In the genomic region with DNA sequence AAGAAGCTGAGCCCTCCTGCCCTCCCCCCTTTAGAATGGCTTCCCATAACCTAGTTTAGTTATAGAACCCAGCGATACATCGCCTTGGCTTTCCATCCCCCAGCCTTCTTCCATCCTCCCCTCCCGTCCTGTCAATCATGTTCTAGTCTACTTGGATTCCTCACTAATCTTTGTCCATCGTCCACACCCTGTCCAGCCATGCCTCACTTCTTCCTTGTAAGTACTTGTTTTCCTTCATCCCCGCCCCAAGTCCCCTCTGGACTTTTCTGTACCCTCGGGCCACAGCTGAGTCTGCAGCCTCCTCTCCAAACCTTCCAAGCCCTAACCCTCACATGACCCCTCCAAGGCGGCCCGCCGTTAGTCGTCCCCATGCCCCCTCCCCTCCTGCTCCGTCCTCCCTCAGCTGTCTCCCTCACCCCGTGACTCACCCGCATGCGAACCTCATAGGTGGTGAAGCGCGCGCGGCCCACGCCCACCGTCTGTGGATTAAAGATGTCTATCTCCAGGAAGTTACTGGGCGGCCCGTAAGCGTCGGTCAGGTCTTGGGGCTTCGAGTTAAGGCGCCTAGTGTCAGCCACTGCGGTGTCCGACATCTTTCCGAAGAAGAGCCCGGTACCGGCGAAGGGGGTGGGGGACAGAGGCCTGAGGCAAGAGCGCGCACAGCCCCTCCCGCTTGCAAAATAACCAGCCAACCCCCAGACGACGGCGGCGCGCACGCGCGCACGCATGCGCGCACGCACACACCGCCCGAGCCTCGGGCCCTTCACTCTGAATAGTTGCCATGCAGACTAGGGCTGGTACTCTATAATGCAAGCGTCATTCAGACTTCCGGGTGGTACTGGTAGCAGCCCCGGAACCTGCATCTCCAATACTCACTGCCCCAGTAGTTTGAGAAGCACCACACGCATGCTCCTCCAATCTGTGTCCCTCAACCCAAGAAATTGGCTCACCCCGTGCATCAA, we compare ENCODE assay signal across 8 mouse cellular contexts. TPM values are rescaled to one million over a fixed set of nuclear protein-coding genes. Genes with fewer than 3 reads are reported as not detected.
DNase-seq lines count a peak whose midpoint lies in the region; ATAC-seq and TF ChIP-seq lines count a peak whose summit lies in the region.

A gene (minus strand): TSS at position 730 of the 962 bp plus-strand sequence.

- TF ChIP-seq POLR2A in CH12.LX (IDR thresholded peaks at IDR 0.05; ENCODE audit: low read depth, low read length): peak; percentile 70

- 27% methylated on average over 55 of the region's 55 CpGs for WGBS in forebrain, embryonic 11.5 days
- 9% methylated on average over 55 of the region's 55 CpGs for WGBS in heart, embryonic 16.5 days
- 19% methylated on average over 55 of the region's 55 CpGs for WGBS in liver, embryonic 15.5 days (ENCODE audit: insufficient replicate concordance)
- 15% methylated on average over 55 of the region's 55 CpGs for WGBS in neural tube, embryonic 12.5 days

- no peak for TF ChIP-seq RAD21 in CH12.LX (IDR thresholded peaks at IDR 0.05; ENCODE audit: low read depth, low read length)

- peak; percentile 98 for ATAC-seq in forebrain, embryonic 11.5 days (replicated peaks; ENCODE audit: low FRiP score)
- ATAC-seq in heart, embryonic 16.5 days (replicated peaks; ENCODE audit: extremely low read depth, insufficient read depth, low FRiP score): peak; percentile 96
- peak; percentile 96 for ATAC-seq in liver, embryonic 15.5 days (ENCODE audit: insufficient read depth)
- ATAC-seq in neural tube, embryonic 12.5 days (ENCODE audit: low FRiP score, low read depth): peak; percentile 97

- peaks cover 0 to 3% of the 10 kb centered on the region in 2 experiments; a peak in 2 of 4 replicates for H3K4me1 ChIP-seq in CH12.LX (ENCODE audit: control insufficient read depth in 1 of 2, insufficient read depth in 2 of 2)
- H3K4me1 ChIP-seq in forebrain, embryonic 11.5 days (replicated peaks; ENCODE audit: control insufficient read depth, insufficient read depth, low read length): no peaks in the 10 kb centered on the region
- H3K4me1 ChIP-seq in heart, embryonic 16.5 days (ENCODE audit: control insufficient read depth, insufficient read depth, low read length): no peaks in the 10 kb centered on the region; the same call in 1 of the 2 replicates
- no peaks in the 10 kb centered on the region; the same call in 1 of the 2 replicates for H3K4me1 ChIP-seq in liver, embryonic 15.5 days (replicated peaks)
- no peaks in the 10 kb centered on the region for H3K4me1 ChIP-seq in neural tube, embryonic 12.5 days

- DNase-seq in CH12.LX (ENCODE audit: extremely low read depth): peak; percentile 90
- DNase-seq in c-Kit-positive CD71-positive TER-119-negative erythroid progenitor cells, embryonic 14.5 days (ENCODE audit: low read depth): peak; percentile 70
- peak; percentile 90 for DNase-seq in forebrain, embryonic 11.5 days (ENCODE audit: low spot score)
- peak; percentile 83 to 91 for DNase-seq in kidney, postnatal 36 days
- peak; percentile 93 for DNase-seq in telencephalon, adult 2 months (ENCODE audit: low read depth, low spot score)

- dilution Hi-C loops in CH12.LX (cut with MboI; ENCODE audit: extremely low pct_ligation_motif_present, extremely low pct_unique_long_range_greater_than_20kb, low sequenced_read_pairs): no loop called here

- peaks cover 12% of the 10 kb centered on the region; the same call in 1 of the 2 replicates for H3K79me2 ChIP-seq in CH12.LX (replicated peaks; ENCODE audit: control insufficient read depth, extremely low read depth, insufficient read depth, poor library complexity, severe bottlenecking)

- H3K4me2 ChIP-seq in CH12.LX (ENCODE audit: insufficient read depth, low read depth, poor library complexity, severe bottlenecking): peak within 1 kb of the TSS; percentile 89
- H3K4me2 ChIP-seq in forebrain, embryonic 11.5 days (ENCODE audit: low read depth, low read length, severe bottlenecking): peak within 1 kb of the TSS; percentile 54
- H3K4me2 ChIP-seq in heart, embryonic 16.5 days (ENCODE audit: low read depth, low read length): peak within 1 kb of the TSS; percentile 67
- peak within 1 kb of the TSS; percentile 72 for H3K4me2 ChIP-seq in liver, embryonic 15.5 days
- peak within 1 kb of the TSS; percentile 62 for H3K4me2 ChIP-seq in neural tube, embryonic 12.5 days (replicated peaks)

- no peaks in the 10 kb centered on the region for H3K9me3 ChIP-seq in CH12.LX (replicated peaks; ENCODE audit: low read length)
- H3K9me3 ChIP-seq in forebrain, embryonic 11.5 days (ENCODE audit: control insufficient read depth, low read length): no peaks in the 10 kb centered on the region
- no peaks in the 10 kb centered on the region for H3K9me3 ChIP-seq in heart, embryonic 16.5 days (replicated peaks; ENCODE audit: control insufficient read depth, low read length)
- no peaks in the 10 kb centered on the region for H3K9me3 ChIP-seq in liver, embryonic 15.5 days (replicated peaks)
- no peaks in the 10 kb centered on the region for H3K9me3 ChIP-seq in neural tube, embryonic 12.5 days

- peak within 1 kb of the TSS; percentile 72 for H3K9ac ChIP-seq in CH12.LX (ENCODE audit: insufficient read depth, low read depth)
- peak within 1 kb of the TSS; percentile 65 for H3K9ac ChIP-seq in forebrain, embryonic 11.5 days (ENCODE audit: low read length)
- peak within 1 kb of the TSS; percentile 76 for H3K9ac ChIP-seq in heart, embryonic 16.5 days (ENCODE audit: low read length)
- H3K9ac ChIP-seq in liver, embryonic 15.5 days: peak within 1 kb of the TSS; percentile 54
- peak within 1 kb of the TSS; percentile 58 for H3K9ac ChIP-seq in neural tube, embryonic 12.5 days

- H3K4me3 ChIP-seq in CH12.LX (replicated peaks in 1 of 3; ENCODE audit: low read depth in 2 of 3, low read length in 2 of 3, poor library complexity in 1 of 3): peak within 1 kb of the TSS; percentile 63 to 75 (median 66)
- H3K4me3 ChIP-seq in forebrain, embryonic 11.5 days (ENCODE audit: low read depth, low read length): peak within 1 kb of the TSS; percentile 50
- H3K4me3 ChIP-seq in heart, embryonic 16.5 days (ENCODE audit: low read length): peak within 1 kb of the TSS; percentile 70
- H3K4me3 ChIP-seq in liver, embryonic 15.5 days (replicated peaks): peak within 1 kb of the TSS; percentile 68
- peak within 1 kb of the TSS; percentile 53 for H3K4me3 ChIP-seq in neural tube, embryonic 12.5 days

- TF ChIP-seq EP300 in CH12.LX (IDR thresholded peaks at IDR 0.05; ENCODE audit: low read length): no peak

- peak within 1 kb of the TSS; percentile 12 for H3K27ac ChIP-seq in CH12.LX (ENCODE audit: insufficient read depth, low read depth)
- 0 out of 2 replicates have a peak within 1 kb of the TSS, but pooled peaks have one; percentile 18 for H3K27ac ChIP-seq in forebrain, embryonic 11.5 days (ENCODE audit: low read depth, low read length)
- H3K27ac ChIP-seq in heart, embryonic 16.5 days (ENCODE audit: low read length): peak within 1 kb of the TSS; percentile 82
- H3K27ac ChIP-seq in liver, embryonic 15.5 days (replicated peaks): peak within 1 kb of the TSS; percentile 64
- no peak within 1 kb of the TSS for H3K27ac ChIP-seq in neural tube, embryonic 12.5 days

- TF ChIP-seq CTCF in CH12.LX (conservative IDR thresholded peaks at IDR 0.05 in 1 of 2, IDR thresholded peaks at IDR 0.05 in 1 of 2; ENCODE audit: low read depth in 2 of 2, low read length in 2 of 2): no peak

- peaks cover 0 to 5% of the 10 kb centered on the region in 2 experiments for H3K36me3 ChIP-seq in CH12.LX (replicated peaks in 1 of 2; ENCODE audit: control insufficient read depth in 1 of 2, insufficient read depth in 1 of 2, low read length in 1 of 2)
- no peaks in the 10 kb centered on the region for H3K36me3 ChIP-seq in forebrain, embryonic 11.5 days (ENCODE audit: control insufficient read depth, insufficient read depth, low read length)
- no peaks in the 10 kb centered on the region for H3K36me3 ChIP-seq in heart, embryonic 16.5 days (ENCODE audit: control insufficient read depth, insufficient read depth)
- no peaks in the 10 kb centered on the region for H3K36me3 ChIP-seq in liver, embryonic 15.5 days (replicated peaks)
- no peaks in the 10 kb centered on the region for H3K36me3 ChIP-seq in neural tube, embryonic 12.5 days

- H3K27me3 ChIP-seq in CH12.LX (replicated peaks): no peaks in the 10 kb centered on the region
- no peaks in the 10 kb centered on the region; the same call in 1 of the 2 replicates for H3K27me3 ChIP-seq in forebrain, embryonic 11.5 days (ENCODE audit: control insufficient read depth, insufficient read depth, low read length)
- no peaks in the 10 kb centered on the region for H3K27me3 ChIP-seq in heart, embryonic 16.5 days (ENCODE audit: control insufficient read depth, insufficient read depth, low read length)
- peaks cover 10% of the 10 kb centered on the region for H3K27me3 ChIP-seq in liver, embryonic 15.5 days
- H3K27me3 ChIP-seq in neural tube, embryonic 12.5 days (replicated peaks): no peaks in the 10 kb centered on the region

- in situ Hi-C loops in CH12.LX (cut with MboI; ENCODE audit: low pct_ligation_motif_present, low pct_unique_long_range_greater_than_20kb, low sequenced_read_pairs): no loop called here

TF ChIP-seq in CH12.LX, 34 proteins besides CTCF, POLR2A, EP300 and RAD21 (continues in another document):
- TF ChIP-seq UBTF (IDR thresholded peaks at IDR 0.05; ENCODE audit: low read depth, low read length): no peak
- TF ChIP-seq POLR2AphosphoS2 (IDR thresholded peaks at IDR 0.05; ENCODE audit: low read depth, low read length): peak; percentile 60; the same call in 1 of the 2 replicates
- TF ChIP-seq ETS1 (conservative IDR thresholded peaks at IDR 0.05; ENCODE audit: low read depth, low read length): no peak
- peak; percentile 89 for TF ChIP-seq ELF1 (IDR thresholded peaks at IDR 0.05; ENCODE audit: low read depth, low read length)
- TF ChIP-seq MAZ (IDR thresholded peaks at IDR 0.05; ENCODE audit: low read depth, low read length): peak; percentile 88
- TF ChIP-seq MXI1 (IDR thresholded peaks at IDR 0.05; ENCODE audit: low read depth, low read length): peak; percentile 67
- TF ChIP-seq RCOR1 (conservative IDR thresholded peaks at IDR 0.05; ENCODE audit: low read depth, low read length): no peak
- peak; percentile 96 for TF ChIP-seq HCFC1 (IDR thresholded peaks at IDR 0.05; ENCODE audit: low read depth, low read length)
- peak; percentile 90 for TF ChIP-seq TBP (conservative IDR thresholded peaks at IDR 0.05; ENCODE audit: low read depth, low read length)
- no peak for TF ChIP-seq CHD2 (IDR thresholded peaks at IDR 0.05; ENCODE audit: low read length)
- no peak for TF ChIP-seq ZNF384 (IDR thresholded peaks at IDR 0.05; ENCODE audit: low read depth, low read length)
- peak; percentile 86 for TF ChIP-seq TCF12 (IDR thresholded peaks at IDR 0.05; ENCODE audit: low read depth, low read length)

RNA-seq across cellular contexts. Expression of the gene that starts here (rescaled TPM):
- 31.5 and 41.8 TPM in 2 replicates for total RNA-seq in CH12.LX (2012; rRNA removed)
- 56.7 and 61.5 TPM in 2 replicates for total RNA-seq in CH12.LX (2014; rRNA removed)
- polyA plus RNA-seq in CH12.LX (2012; ENCODE audit: insufficient read length, low read depth): 52.1 and 64.6 TPM in 2 replicates
- polyA plus RNA-seq in forebrain, embryonic 11.5 days (2014; fragmentation: Nextera tagmentation; extraction: Ambion mirVana): 56.0 and 57.5 TPM in 2 replicates
- 38.8 and 47.8 TPM in 2 replicates for polyA plus RNA-seq in heart, embryonic 16.5 days (2015; fragmentation: Nextera tagmentation; extraction: Ambion mirVana)
- 15.9 and 18.1 TPM in 2 replicates for polyA plus RNA-seq in liver, embryonic 15.5 days (2015; fragmentation: Nextera tagmentation; extraction: Ambion mirVana)
- polyA plus RNA-seq in neural tube, embryonic 12.5 days (2016; fragmentation: Nextera tagmentation; extraction: Ambion mirVana): 48.4 and 53.0 TPM in 2 replicates
